Mouse (Mus musculus): ENCODE measurements around the gene Prim2. TPM values are rescaled to one million over a fixed set of nuclear protein-coding genes. Genes with fewer than 3 reads are reported as not detected.

Prim2 gene
- total and polyA plus RNA-seq, 3 experiments: 24.9 to 237 (median 157) TPM

GRCm38 (mm10) chr1:33696016-33696415, 26.4 kb upstream of the Prim2 start:
- DNase-seq (ENCODE audit: low spot score): no peak
- no peaks in the 10 kb centered on the region for H3K9me3 ChIP-seq (replicated peaks)
- no peaks in the 10 kb centered on the region for H3K4me1 ChIP-seq (ENCODE audit: insufficient read depth, low read depth, low read length)
- no peak for TF ChIP-seq GATA2 (IDR thresholded peaks at IDR 0.05; ENCODE audit: borderline replicate concordance, low read depth, low read length)
- no peak for TF ChIP-seq CTCF (IDR thresholded peaks at IDR 0.05; ENCODE audit: low read depth, low read length)
- peaks cover 13% of the 10 kb centered on the region for H3K27me3 ChIP-seq (ENCODE audit: insufficient read depth, low read length)
- no peak overlapping the region for H3K4me3 ChIP-seq (ENCODE audit: low read depth, low read length)
- no peak for ATAC-seq (ENCODE audit: extremely low read depth, insufficient number of reproducible peaks, low FRiP score, poor library complexity, severe bottlenecking)
- H3K36me3 ChIP-seq (replicated peaks): no peaks in the 10 kb centered on the region

- H3K4me3 ChIP-seq (ENCODE audit: low read depth, low read length): no peak overlapping the region
- H3K4me1 ChIP-seq (ENCODE audit: insufficient read depth, low read depth, low read length): no peaks in the 10 kb centered on the region
- H3K36me3 ChIP-seq (replicated peaks): no peaks in the 10 kb centered on the region
- no peak for DNase-seq (ENCODE audit: low spot score)
- TF ChIP-seq TAL1 (conservative IDR thresholded peaks at IDR 0.05; ENCODE audit: low read depth, low read length) (no peak), GATA1 (IDR thresholded peaks at IDR 0.05; ENCODE audit: borderline replicate concordance, low read length) (no peak), POLR2AphosphoS5 (IDR thresholded peaks at IDR 0.05; ENCODE audit: insufficient replicate concordance, low read depth, low read length) (no peak), CTCF (IDR thresholded peaks at IDR 0.05; ENCODE audit: low read depth, low read length) (no peak), GATA2 (IDR thresholded peaks at IDR 0.05; ENCODE audit: borderline replicate concordance, low read depth, low read length) (no peak)
- no peak for ATAC-seq (ENCODE audit: extremely low read depth, insufficient number of reproducible peaks, low FRiP score, poor library complexity, severe bottlenecking)
- H3K9me3 ChIP-seq (replicated peaks): no peaks in the 10 kb centered on the region
- peaks cover 7% of the 10 kb centered on the region for H3K27me3 ChIP-seq (ENCODE audit: insufficient read depth, low read length)
Observed at GRCm38 (mm10) chr1:33693893-33694292, 24.3 kb upstream of the Prim2 start.

- peaks cover 29% of the 10 kb centered on the region for H3K27me3 ChIP-seq (ENCODE audit: insufficient read depth, low read length)
- no peak overlapping the region for H3K4me3 ChIP-seq (ENCODE audit: low read depth, low read length)
- H3K9me3 ChIP-seq (replicated peaks): no peaks in the 10 kb centered on the region
- no peak for TF ChIP-seq CTCF (IDR thresholded peaks at IDR 0.05; ENCODE audit: low read depth, low read length)
- no peak for TF ChIP-seq POLR2AphosphoS5 (IDR thresholded peaks at IDR 0.05; ENCODE audit: insufficient replicate concordance, low read depth, low read length)
- no peak for TF ChIP-seq GATA2 (IDR thresholded peaks at IDR 0.05; ENCODE audit: borderline replicate concordance, low read depth, low read length)
- TF ChIP-seq GATA1 (IDR thresholded peaks at IDR 0.05; ENCODE audit: borderline replicate concordance, low read length): no peak
- no peak for TF ChIP-seq TAL1 (conservative IDR thresholded peaks at IDR 0.05; ENCODE audit: low read depth, low read length)
- H3K4me1 ChIP-seq (ENCODE audit: insufficient read depth, low read depth, low read length): no peaks in the 10 kb centered on the region
- no peak for DNase-seq (ENCODE audit: low spot score)
- no peaks in the 10 kb centered on the region for H3K36me3 ChIP-seq (replicated peaks)
- no peak for ATAC-seq (ENCODE audit: extremely low read depth, insufficient number of reproducible peaks, low FRiP score, poor library complexity, severe bottlenecking)
Observed at GRCm38 (mm10) chr1:33690087-33690448, 20.5 kb upstream of the Prim2 start.

- Histone ChIP-seq H3K4me1 (ENCODE audit: insufficient read depth, low read depth, low read length) (no peaks in the 10 kb centered on the region), H3K27me3 (ENCODE audit: insufficient read depth, low read length) (peaks cover 29% of the 10 kb centered on the region), H3K4me3 (ENCODE audit: low read depth, low read length) (no peak overlapping the region), H3K36me3 (replicated peaks) (no peaks in the 10 kb centered on the region), H3K9me3 (replicated peaks) (no peaks in the 10 kb centered on the region)
- no peak for ATAC-seq (ENCODE audit: extremely low read depth, insufficient number of reproducible peaks, low FRiP score, poor library complexity, severe bottlenecking)
- DNase-seq (ENCODE audit: low spot score): no peak
- no peak for TF ChIP-seq GATA2 (IDR thresholded peaks at IDR 0.05; ENCODE audit: borderline replicate concordance, low read depth, low read length)
- no peak for TF ChIP-seq TAL1 (conservative IDR thresholded peaks at IDR 0.05; ENCODE audit: low read depth, low read length)
- no peak for TF ChIP-seq POLR2AphosphoS5 (IDR thresholded peaks at IDR 0.05; ENCODE audit: insufficient replicate concordance, low read depth, low read length)
- TF ChIP-seq CTCF (IDR thresholded peaks at IDR 0.05; ENCODE audit: low read depth, low read length): no peak
- no peak for TF ChIP-seq GATA1 (IDR thresholded peaks at IDR 0.05; ENCODE audit: borderline replicate concordance, low read length)
Observed at GRCm38 (mm10) chr1:33689446-33690086, 20.0 kb upstream of the Prim2 start.

- DNase-seq (ENCODE audit: low spot score) (no peak), ATAC-seq (ENCODE audit: extremely low read depth, insufficient number of reproducible peaks, low FRiP score, poor library complexity, severe bottlenecking) (no peak)
- Histone ChIP-seq H3K27me3 (ENCODE audit: insufficient read depth, low read length) (peaks cover 29% of the 10 kb centered on the region), H3K9me3 (replicated peaks) (no peaks in the 10 kb centered on the region), H3K4me3 (ENCODE audit: low read depth, low read length) (no peak overlapping the region), H3K4me1 (ENCODE audit: insufficient read depth, low read depth, low read length) (no peaks in the 10 kb centered on the region), H3K36me3 (replicated peaks) (no peaks in the 10 kb centered on the region)
- TF ChIP-seq TAL1 (conservative IDR thresholded peaks at IDR 0.05; ENCODE audit: low read depth, low read length) (no peak), CTCF (IDR thresholded peaks at IDR 0.05; ENCODE audit: low read depth, low read length) (no peak), GATA1 (IDR thresholded peaks at IDR 0.05; ENCODE audit: borderline replicate concordance, low read length) (no peak), GATA2 (IDR thresholded peaks at IDR 0.05; ENCODE audit: borderline replicate concordance, low read depth, low read length) (no peak), POLR2AphosphoS5 (IDR thresholded peaks at IDR 0.05; ENCODE audit: insufficient replicate concordance, low read depth, low read length) (no peak)
Observed at GRCm38 (mm10) chr1:33688810-33689209, 19.2 kb upstream of the Prim2 start.

- no peak overlapping the region for H3K4me3 ChIP-seq (ENCODE audit: low read depth, low read length)
- no peaks in the 10 kb centered on the region for H3K36me3 ChIP-seq (replicated peaks)
- H3K27me3 ChIP-seq (ENCODE audit: insufficient read depth, low read length): peaks cover 33% of the 10 kb centered on the region
- TF ChIP-seq CTCF (IDR thresholded peaks at IDR 0.05; ENCODE audit: low read depth, low read length) (peak; percentile 43; the same call in 1 of the 2 replicates), GATA2 (IDR thresholded peaks at IDR 0.05; ENCODE audit: borderline replicate concordance, low read depth, low read length) (no peak), TAL1 (conservative IDR thresholded peaks at IDR 0.05; ENCODE audit: low read depth, low read length) (no peak), GATA1 (IDR thresholded peaks at IDR 0.05; ENCODE audit: borderline replicate concordance, low read length) (no peak)
- no peak for DNase-seq (ENCODE audit: low spot score)
- peak; percentile 22; the same call in 1 of the 2 replicates for ATAC-seq (ENCODE audit: extremely low read depth, insufficient number of reproducible peaks, low FRiP score, poor library complexity, severe bottlenecking)
- peaks cover 12% of the 10 kb centered on the region for H3K9me3 ChIP-seq (replicated peaks)
- no peaks in the 10 kb centered on the region for H3K4me1 ChIP-seq (ENCODE audit: insufficient read depth, low read depth, low read length)
Observed at GRCm38 (mm10) chr1:33684459-33684858, 14.9 kb upstream of the Prim2 start.
